Comparison of ENCODE assay signal across 7 mouse cellular contexts in genomic region chr4:150132692-150133271, GRCm38 (mm10). TPM values are rescaled to one million over a fixed set of nuclear protein-coding genes. Genes with fewer than 3 reads are reported as not detected.
DNase-seq lines count a peak whose midpoint lies in the region; ATAC-seq and TF ChIP-seq lines count a peak whose summit lies in the region.

No protein-coding gene starts in this region.

- TF ChIP-seq POLR2A in liver, adult 2 months (IDR thresholded peaks at IDR 0.05; ENCODE audit: extremely low read depth, insufficient read depth, low read length) = peak; percentile 58; the same call in 1 of the 2 replicates

- peaks cover 7 to 27% of the 10 kb centered on the region in 2 experiments for H3K4me1 ChIP-seq in ES-E14 (ENCODE audit: control insufficient read depth in 2 of 2, insufficient read depth in 2 of 2, low read length in 2 of 2, poor library complexity in 1 of 2)
- peaks cover 7% of the 10 kb centered on the region for H3K4me1 ChIP-seq in hindbrain, embryonic 13.5 days (replicated peaks)
- H3K4me1 ChIP-seq in liver, adult 2 months (ENCODE audit: control insufficient read depth, insufficient read depth, low read length) = peaks cover 15% of the 10 kb centered on the region
- 0 out of 2 replicates have a peak, but pooled peaks cover 9% of the 10 kb centered on the region for H3K4me1 ChIP-seq in neural tube, embryonic 15.5 days

- H3K27me3 ChIP-seq in hindbrain, embryonic 13.5 days = peaks cover 10% of the 10 kb centered on the region; the same call in 1 of the 2 replicates
- H3K27me3 ChIP-seq in liver, adult 2 months (ENCODE audit: control insufficient read depth, insufficient read depth, low read length) = no peaks in the 10 kb centered on the region
- H3K27me3 ChIP-seq in neural tube, embryonic 15.5 days (replicated peaks) = no peaks in the 10 kb centered on the region

- peak overlapping the region; percentile 31 for H3K4me2 ChIP-seq in hindbrain, embryonic 13.5 days
- peak overlapping the region; percentile 36 for H3K4me2 ChIP-seq in neural tube, embryonic 15.5 days

- 28% methylated on average over 24 of the region's 24 CpGs for whole genome bisulfite sequencing in hindbrain, embryonic 13.5 days
- WGBS in liver, adult 2 months = 6% methylated on average over 24 of the region's 24 CpGs
- 25% methylated on average over 22 of the region's 24 CpGs for WGBS in neural tube, embryonic 15.5 days

- H3K36me3 ChIP-seq in ES-E14 (ENCODE audit: control insufficient read depth, insufficient read depth, low read length, poor library complexity, severe bottlenecking) = no peaks in the 10 kb centered on the region
- no peaks in the 10 kb centered on the region for H3K36me3 ChIP-seq in hindbrain, embryonic 13.5 days
- H3K36me3 ChIP-seq in liver, adult 2 months (ENCODE audit: control insufficient read depth, insufficient read depth, low read length) = no peaks in the 10 kb centered on the region
- no peaks in the 10 kb centered on the region for H3K36me3 ChIP-seq in neural tube, embryonic 15.5 days

- DNase-seq in ES-E14 (ENCODE audit: low read depth, low spot score) (no peak), MN1 (ENCODE audit: low spot score) (no peak)
- peak; percentile 36 to 77 for DNase-seq in adrenal gland, postnatal 36 days
- peak; percentile 93 for DNase-seq in liver, adult 2 months (ENCODE audit: extremely low read depth, low read depth, low spot score)
- DNase-seq in spleen, adult 18-20 months = no peak

- peak overlapping the region; percentile 21 to 33; a peak in 3 of 4 replicates for H3K4me3 ChIP-seq in ES-E14 (ENCODE audit: insufficient read depth in 1 of 2, low read depth in 1 of 2, low read length in 2 of 2, poor library complexity in 1 of 2, severe bottlenecking in 1 of 2)
- no peak overlapping the region for H3K4me3 ChIP-seq in hindbrain, embryonic 13.5 days
- H3K4me3 ChIP-seq in liver, adult 2 months (ENCODE audit: insufficient read depth, low read depth, low read length) = peak overlapping the region; percentile 32; the same call in 1 of the 2 replicates
- H3K4me3 ChIP-seq in neural tube, embryonic 15.5 days (replicated peaks) = 0 out of 2 replicates have a peak overlapping the region, but pooled peaks have one; percentile 12

- no peak for ATAC-seq in hindbrain, embryonic 13.5 days (ENCODE audit: low FRiP score)
- ATAC-seq in neural tube, embryonic 15.5 days (ENCODE audit: low FRiP score) = no peak

- no peaks in the 10 kb centered on the region for H3K79me2 ChIP-seq in liver, adult 2 months (ENCODE audit: control insufficient read depth, insufficient read depth, low read length)

- H3K9me3 ChIP-seq in ES-E14 (ENCODE audit: control insufficient read depth, insufficient read depth, low read depth, low read length) = no peaks in the 10 kb centered on the region
- H3K9me3 ChIP-seq in hindbrain, embryonic 13.5 days = no peaks in the 10 kb centered on the region
- no peaks in the 10 kb centered on the region for H3K9me3 ChIP-seq in neural tube, embryonic 15.5 days (replicated peaks)

- in situ Hi-C loops in ES-E14 (cut with MboI; ENCODE audit: low sequenced_read_pairs in 2 of 2, unreplicated experiment in 2 of 2) = no loop called here

- TF ChIP-seq CTCF in liver, adult 2 months (IDR thresholded peaks at IDR 0.05; ENCODE audit: low read depth, low read length) = no peak

- H3K27ac ChIP-seq in ES-E14 (ENCODE audit: insufficient read depth, low read depth, low read length, poor library complexity, severe bottlenecking) = no peak overlapping the region
- H3K27ac ChIP-seq in hindbrain, embryonic 13.5 days = no peak overlapping the region
- peak overlapping the region; percentile 95 for H3K27ac ChIP-seq in liver, adult 2 months (replicated peaks; ENCODE audit: insufficient read depth, low read depth, low read length)
- H3K27ac ChIP-seq in neural tube, embryonic 15.5 days (replicated peaks) = no peak overlapping the region

- peak overlapping the region; percentile 42; the same call in 1 of the 2 replicates for H3K9ac ChIP-seq in ES-E14 (ENCODE audit: insufficient read depth, low read depth, low read length, poor library complexity, severe bottlenecking)
- H3K9ac ChIP-seq in hindbrain, embryonic 13.5 days = peak overlapping the region; percentile 43; the same call in 1 of the 2 replicates
- H3K9ac ChIP-seq in liver, adult 2 months (ENCODE audit: low read depth, low read length) = peak overlapping the region; percentile 77
- H3K9ac ChIP-seq in neural tube, embryonic 15.5 days (replicated peaks) = no peak overlapping the region

TF ChIP-seq in ES-E14, 5 proteins besides CTCF, POLR2A, EP300 and RAD21:
- no peak for TF ChIP-seq HCFC1 (IDR thresholded peaks at IDR 0.05; ENCODE audit: borderline replicate concordance, insufficient read depth, low read length)
- TF ChIP-seq ZC3H11A (IDR thresholded peaks at IDR 0.05; ENCODE audit: borderline replicate concordance, low read depth, low read length) = no peak
- TF ChIP-seq MAFK (IDR thresholded peaks at IDR 0.05; ENCODE audit: insufficient read depth, low read depth, low read length) = no peak
- no peak for TF ChIP-seq CHD2 (IDR thresholded peaks at IDR 0.05; ENCODE audit: low read depth, low read length)
- no peak for TF ChIP-seq ZNF384 (IDR thresholded peaks at IDR 0.05; ENCODE audit: low read depth, low read length)

RNA-seq across cellular contexts. Expression of gene Slc2a5, which starts 13.7 kb away (rescaled TPM):
- 2.4 and 3.2 TPM in 2 replicates for total RNA-seq in ES-E14 (2012; rRNA removed)
- 1 to 10 TPM; 3.7 to 8.5 TPM for total RNA-seq in adrenal gland, postnatal 36 days (2021)
- polyA plus RNA-seq in hindbrain, embryonic 13.5 days (2015; fragmentation: Nextera tagmentation; extraction: Ambion mirVana) = 1.8 and 2.7 TPM in 2 replicates
- total RNA-seq in liver, adult 2 months (2014; rRNA removed) = 7.8 and 8.0 TPM in 2 replicates
- 2.9 and 3.3 TPM in 2 replicates for polyA plus RNA-seq in liver, adult 2 months (2012; rRNA removed)
- 2.4 and 2.7 TPM in 2 replicates for polyA plus RNA-seq in neural tube, embryonic 15.5 days (2015; fragmentation: Nextera tagmentation; extraction: Ambion mirVana)

RNA-seq across cellular contexts. Expression of gene Slc2a7, which starts 16.0 kb away (rescaled TPM):
- total RNA-seq in ES-E14 (2012; rRNA removed) = 2.5 and 2.6 TPM in 2 replicates
- not detected for total RNA-seq in adrenal gland, postnatal 36 days (2021)
- polyA plus RNA-seq in hindbrain, embryonic 13.5 days (2015; fragmentation: Nextera tagmentation; extraction: Ambion mirVana) = not detected in 2 replicates
- total RNA-seq in liver, adult 2 months (2014; rRNA removed) = not detected in 2 replicates
- polyA plus RNA-seq in liver, adult 2 months (2012; rRNA removed) = not detected in 2 replicates
- polyA plus RNA-seq in neural tube, embryonic 15.5 days (2015; fragmentation: Nextera tagmentation; extraction: Ambion mirVana) = not detected in 2 replicates

RNA-seq across cellular contexts. Expression of gene Gpr157, which starts 45.6 kb away (rescaled TPM):
- 0.58 and 0.71 TPM in 2 replicates for total RNA-seq in ES-E14 (2012; rRNA removed)
- 1 to 10 TPM in 1 of 2 experiments, under 1 TPM in 1; 0.99 to 1.9 TPM for total RNA-seq in adrenal gland, postnatal 36 days (2021)
- 0.29 and 0.43 TPM in 2 replicates for polyA plus RNA-seq in hindbrain, embryonic 13.5 days (2015; fragmentation: Nextera tagmentation; extraction: Ambion mirVana)
- total RNA-seq in liver, adult 2 months (2014; rRNA removed) = 1.6 and 2.0 TPM in 2 replicates
- polyA plus RNA-seq in liver, adult 2 months (2012; rRNA removed) = 1.4 and 2.0 TPM in 2 replicates
- polyA plus RNA-seq in neural tube, embryonic 15.5 days (2015; fragmentation: Nextera tagmentation; extraction: Ambion mirVana) = 0.67 and 0.74 TPM in 2 replicates

Comparison
In these comparisons a context has a peak if more than half of its experiments do, and no peak if none do; other contexts are left out.
1. DNase-seq: peak in adrenal gland, postnatal 36 days (2 of 2) and liver, adult 2 months (single experiment); none in ES-E14 (single experiment), MN1 (single experiment) and spleen, adult 18-20 months (0 of 2).